Mouse (Mus musculus): Measurements from ENCODE around the gene Ctnnbip1. TPM values are rescaled to one million over a fixed set of nuclear protein-coding genes. Genes with fewer than 3 reads are reported as not detected.

Ctnnbip1 gene
- polyA plus RNA-seq, 1 experiment from 2014 or later, result 8.4 TPM

- Histone ChIP-seq H3K36me3 (ENCODE audit: control insufficient read depth, insufficient read depth) (no peaks in the 10 kb centered on the region), H3K27ac (ENCODE audit: low read length) (no peak within 1 kb of the TSS), H3K9ac (ENCODE audit: low read depth, low read length) (peak within 1 kb of the TSS; percentile 24; the same call in 1 of the 2 replicates), H3K27me3 (ENCODE audit: control insufficient read depth, insufficient read depth, low read depth, low read length) (peaks cover 55% of the 10 kb centered on the region), H3K9me3 (replicated peaks; ENCODE audit: control insufficient read depth, low read length) (no peaks in the 10 kb centered on the region), H3K4me3 (ENCODE audit: low read depth, low read length) (peak within 1 kb of the TSS; percentile 63), H3K4me2 (ENCODE audit: low read depth, low read length) (peak within 1 kb of the TSS; percentile 70), H3K4me1 (ENCODE audit: control insufficient read depth, low read depth, low read length) (no peaks in the 10 kb centered on the region; the same call in none of the 2 replicates)
- peak; percentile 24; the same call in 1 of the 2 replicates for ATAC-seq (ENCODE audit: low read depth)
- 1% methylated on average over 70 of the region's 103 CpGs for WGBS (ENCODE audit: insufficient replicate concordance)
These were observed 68.2 kb downstream of the Ctnnbip1 start, which contains the start of gene Clstn1 for GRCm38 (mm10) chr4:149586044-149586782. Clstn1 (plus strand) TSS chr4:149586468.

GRCm38 (mm10) chr4:149586783-149587595, 69.0 kb downstream of the Ctnnbip1 start:
- H3K4me2 ChIP-seq (ENCODE audit: low read depth, low read length), result peak overlapping the region; percentile 70
- WGBS (ENCODE audit: insufficient replicate concordance), result under 1% methylated on average over 72 of the region's 72 CpGs
- H3K4me3 ChIP-seq (ENCODE audit: low read depth, low read length), result peak overlapping the region; percentile 63
- no peaks in the 10 kb centered on the region; the same call in none of the 2 replicates for H3K4me1 ChIP-seq (ENCODE audit: control insufficient read depth, low read depth, low read length)
- H3K9ac ChIP-seq (ENCODE audit: low read depth, low read length), result peak overlapping the region; percentile 24; the same call in 1 of the 2 replicates
- no peak for ATAC-seq (ENCODE audit: low read depth)
- peaks cover 55% of the 10 kb centered on the region for H3K27me3 ChIP-seq (ENCODE audit: control insufficient read depth, insufficient read depth, low read depth, low read length)
- no peak overlapping the region for H3K27ac ChIP-seq (ENCODE audit: low read length)
- H3K36me3 ChIP-seq (ENCODE audit: control insufficient read depth, insufficient read depth), result no peaks in the 10 kb centered on the region
- H3K9me3 ChIP-seq (replicated peaks; ENCODE audit: control insufficient read depth, low read length), result no peaks in the 10 kb centered on the region

GRCm38 (mm10) chr4:149587596-149588168, 69.6 kb downstream of the Ctnnbip1 start:
- Histone ChIP-seq H3K36me3 (ENCODE audit: control insufficient read depth, insufficient read depth) (no peaks in the 10 kb centered on the region), H3K4me3 (ENCODE audit: low read depth, low read length) (peak overlapping the region; percentile 63; the same call in 1 of the 2 replicates), H3K27me3 (ENCODE audit: control insufficient read depth, insufficient read depth, low read depth, low read length) (peaks cover 55% of the 10 kb centered on the region), H3K9ac (ENCODE audit: low read depth, low read length) (no peak overlapping the region), H3K9me3 (replicated peaks; ENCODE audit: control insufficient read depth, low read length) (no peaks in the 10 kb centered on the region), H3K4me1 (ENCODE audit: control insufficient read depth, low read depth, low read length) (no peaks in the 10 kb centered on the region; the same call in none of the 2 replicates), H3K27ac (ENCODE audit: low read length) (no peak overlapping the region), H3K4me2 (ENCODE audit: low read depth, low read length) (peak overlapping the region; percentile 70)
- 8% methylated on average over 24 of the region's 24 CpGs for WGBS (ENCODE audit: insufficient replicate concordance)
- no peak for ATAC-seq (ENCODE audit: low read depth)

- no peak overlapping the region for H3K4me3 ChIP-seq (ENCODE audit: low read depth, low read length)
- no peak overlapping the region for H3K4me2 ChIP-seq (ENCODE audit: low read depth, low read length)
- no peaks in the 10 kb centered on the region for H3K36me3 ChIP-seq (ENCODE audit: control insufficient read depth, insufficient read depth)
- H3K9ac ChIP-seq (ENCODE audit: low read depth, low read length), result no peak overlapping the region
- no peak overlapping the region for H3K27ac ChIP-seq (ENCODE audit: low read length)
- no peaks in the 10 kb centered on the region; the same call in none of the 2 replicates for H3K4me1 ChIP-seq (ENCODE audit: control insufficient read depth, low read depth, low read length)
- H3K27me3 ChIP-seq (ENCODE audit: control insufficient read depth, insufficient read depth, low read depth, low read length), result peaks cover 41% of the 10 kb centered on the region
- 45% methylated on average over 1 of the region's 1 CpGs for whole genome bisulfite sequencing (ENCODE audit: insufficient replicate concordance)
- no peak for ATAC-seq (ENCODE audit: low read depth)
- H3K9me3 ChIP-seq (replicated peaks; ENCODE audit: control insufficient read depth, low read length), result no peaks in the 10 kb centered on the region
These were observed 72.2 kb downstream of the Ctnnbip1 start for GRCm38 (mm10) chr4:149590200-149590599.

GRCm38 (mm10) chr4:149591486-149591885, 73.5 kb downstream of the Ctnnbip1 start:
- no peaks in the 10 kb centered on the region for H3K36me3 ChIP-seq (ENCODE audit: control insufficient read depth, insufficient read depth)
- ATAC-seq (ENCODE audit: low read depth), result no peak
- no peaks in the 10 kb centered on the region for H3K9me3 ChIP-seq (replicated peaks; ENCODE audit: control insufficient read depth, low read length)
- no peak overlapping the region for H3K4me3 ChIP-seq (ENCODE audit: low read depth, low read length)
- no peak overlapping the region for H3K9ac ChIP-seq (ENCODE audit: low read depth, low read length)
- H3K4me2 ChIP-seq (ENCODE audit: low read depth, low read length), result no peak overlapping the region
- peaks cover 28% of the 10 kb centered on the region for H3K27me3 ChIP-seq (ENCODE audit: control insufficient read depth, insufficient read depth, low read depth, low read length)
- no peaks in the 10 kb centered on the region; the same call in 1 of the 2 replicates for H3K4me1 ChIP-seq (ENCODE audit: control insufficient read depth, low read depth, low read length)
- no peak overlapping the region for H3K27ac ChIP-seq (ENCODE audit: low read length)
- WGBS (ENCODE audit: insufficient replicate concordance), result 59% methylated on average over 2 of the region's 2 CpGs

- H3K4me3 ChIP-seq (ENCODE audit: low read depth, low read length), result no peak overlapping the region
- H3K4me1 ChIP-seq (ENCODE audit: control insufficient read depth, low read depth, low read length), result no peaks in the 10 kb centered on the region
- H3K36me3 ChIP-seq (ENCODE audit: control insufficient read depth, insufficient read depth), result no peaks in the 10 kb centered on the region
- no peak overlapping the region for H3K27ac ChIP-seq (ENCODE audit: low read length)
- ATAC-seq (ENCODE audit: low read depth), result no peak
- no peaks in the 10 kb centered on the region for H3K9me3 ChIP-seq (replicated peaks; ENCODE audit: control insufficient read depth, low read length)
- no peak overlapping the region for H3K4me2 ChIP-seq (ENCODE audit: low read depth, low read length)
- H3K27me3 ChIP-seq (ENCODE audit: control insufficient read depth, insufficient read depth, low read depth, low read length), result no peaks in the 10 kb centered on the region; the same call in 1 of the 2 replicates
- 71% methylated on average over 9 of the region's 9 CpGs for WGBS (ENCODE audit: insufficient replicate concordance)
- no peak overlapping the region for H3K9ac ChIP-seq (ENCODE audit: low read depth, low read length)
These were observed 77.0 kb downstream of the Ctnnbip1 start for GRCm38 (mm10) chr4:149594913-149595581.

- Histone ChIP-seq H3K4me2 (ENCODE audit: low read depth, low read length) (no peak overlapping the region), H3K9me3 (replicated peaks; ENCODE audit: control insufficient read depth, low read length) (no peaks in the 10 kb centered on the region), H3K9ac (ENCODE audit: low read depth, low read length) (no peak overlapping the region), H3K4me3 (ENCODE audit: low read depth, low read length) (no peak overlapping the region), H3K36me3 (ENCODE audit: control insufficient read depth, insufficient read depth) (no peaks in the 10 kb centered on the region), H3K4me1 (ENCODE audit: control insufficient read depth, low read depth, low read length) (no peaks in the 10 kb centered on the region; the same call in 1 of the 2 replicates), H3K27ac (ENCODE audit: low read length) (no peak overlapping the region), H3K27me3 (ENCODE audit: control insufficient read depth, insufficient read depth, low read depth, low read length) (no peaks in the 10 kb centered on the region; the same call in 1 of the 2 replicates)
- WGBS (ENCODE audit: insufficient replicate concordance), result 60% methylated on average over 12 of the region's 12 CpGs
- ATAC-seq (ENCODE audit: low read depth), result no peak
These were observed 79.7 kb downstream of the Ctnnbip1 start for GRCm38 (mm10) chr4:149597641-149598208.

- Histone ChIP-seq H3K4me2 (ENCODE audit: low read depth, low read length) (no peak overlapping the region), H3K4me1 (ENCODE audit: control insufficient read depth, low read depth, low read length) (no peaks in the 10 kb centered on the region; the same call in 1 of the 2 replicates), H3K9ac (ENCODE audit: low read depth, low read length) (no peak overlapping the region), H3K27me3 (ENCODE audit: control insufficient read depth, insufficient read depth, low read depth, low read length) (no peaks in the 10 kb centered on the region; the same call in 1 of the 2 replicates), H3K4me3 (ENCODE audit: low read depth, low read length) (no peak overlapping the region), H3K36me3 (ENCODE audit: control insufficient read depth, insufficient read depth) (no peaks in the 10 kb centered on the region), H3K27ac (ENCODE audit: low read length) (no peak overlapping the region), H3K9me3 (replicated peaks; ENCODE audit: control insufficient read depth, low read length) (no peaks in the 10 kb centered on the region)
- 73% methylated on average over 6 of the region's 6 CpGs for WGBS (ENCODE audit: insufficient replicate concordance)
- ATAC-seq (ENCODE audit: low read depth), result no peak
These were observed 81.5 kb downstream of the Ctnnbip1 start for GRCm38 (mm10) chr4:149599549-149599948.
